7 mouse cellular contexts compared by ENCODE assay signal in the genomic region with DNA sequence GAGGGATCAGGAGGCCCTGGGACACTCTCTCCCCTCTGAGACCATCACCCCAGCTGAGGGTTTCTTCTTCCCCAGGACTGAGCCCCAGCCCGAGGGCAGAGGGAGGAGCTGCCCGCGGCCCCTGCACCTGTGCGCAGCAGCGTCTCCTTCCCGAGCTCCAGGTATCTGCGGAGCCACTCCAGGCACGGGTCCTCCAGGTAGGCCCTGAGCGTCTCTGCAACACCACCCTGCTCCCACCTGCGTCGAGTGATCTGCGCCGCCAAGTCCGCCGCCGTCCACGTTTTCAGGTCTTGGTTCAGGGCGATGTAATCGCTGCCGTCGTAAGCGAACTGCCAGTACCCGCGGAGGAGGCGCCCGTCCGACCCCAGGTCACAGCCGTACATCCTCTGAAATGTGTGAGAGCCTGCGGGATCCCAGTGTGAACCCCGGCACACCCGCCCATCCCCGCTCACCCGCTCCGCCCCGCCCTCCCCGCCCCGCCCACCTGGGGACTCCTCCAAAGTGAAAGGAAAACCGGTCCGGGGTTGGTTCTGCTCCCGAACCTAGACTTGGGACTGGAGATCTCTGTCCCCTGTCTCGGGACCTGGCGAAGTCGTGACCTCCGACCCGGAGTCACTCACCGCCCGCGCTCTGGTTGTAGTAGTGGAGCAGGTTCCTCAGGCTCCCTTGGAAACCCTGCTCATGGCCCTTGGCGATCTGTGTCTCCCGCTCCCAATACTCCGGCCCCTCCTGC. TPM values are rescaled to one million over a fixed set of nuclear protein-coding genes. Genes with fewer than 3 reads are reported as not detected.
A peak's percentile ranks its signal among the peaks of the same experiment; 100 is the strongest.
DNase-seq lines count a peak whose midpoint lies in the region; ATAC-seq and TF ChIP-seq lines count a peak whose summit lies in the region.

No protein-coding gene starts in this region.

- no peak overlapping the region for H3K27ac ChIP-seq in thymus, adult 2 months (ENCODE audit: control insufficient read depth, insufficient read depth, low read length)
- H3K27ac ChIP-seq in heart, embryonic 14.5 days (replicated peaks in 1 of 2; ENCODE audit: control insufficient read depth in 1 of 2, insufficient read depth in 1 of 2, low read depth in 2 of 2, low read length in 2 of 2), result no peak overlapping the region
- no peak overlapping the region for H3K27ac ChIP-seq in liver, embryonic 14.5 days
- no peak overlapping the region for H3K27ac ChIP-seq in neural tube, embryonic 15.5 days (replicated peaks)

- no peak for TF ChIP-seq CTCF in thymus, adult 2 months (IDR thresholded peaks at IDR 0.05; ENCODE audit: borderline replicate concordance, control insufficient read depth, extremely low read depth, insufficient read depth, low read length, poor library complexity)
- TF ChIP-seq CTCF in liver, embryonic 14.5 days (IDR thresholded peaks at IDR 0.05; ENCODE audit: low read depth), result no peak

- H3K4me1 ChIP-seq in thymus, adult 2 months (replicated peaks; ENCODE audit: control insufficient read depth, insufficient read depth, low read length), result peaks cover 30% of the 10 kb centered on the region
- H3K4me1 ChIP-seq in heart, embryonic 14.5 days (ENCODE audit: control insufficient read depth in 2 of 2, insufficient read depth in 2 of 2, low read length in 2 of 2), result no peaks in the 10 kb centered on the region; a peak in 1 of 4 replicates
- H3K4me1 ChIP-seq in liver, embryonic 14.5 days (replicated peaks; ENCODE audit: control insufficient read depth in 2 of 2, insufficient read depth in 2 of 2, low read length in 1 of 2), result no peaks in the 10 kb centered on the region
- H3K4me1 ChIP-seq in neural tube, embryonic 15.5 days, result peaks cover 10% of the 10 kb centered on the region

- H3K4me3 ChIP-seq in thymus, adult 2 months (ENCODE audit: control insufficient read depth, insufficient read depth, low read length), result peak overlapping the region; percentile 71
- peak overlapping the region; percentile 25 to 44 for H3K4me3 ChIP-seq in heart, embryonic 14.5 days (ENCODE audit: control insufficient read depth in 1 of 2, insufficient read depth in 1 of 2, low read depth in 1 of 2, low read length in 2 of 2)
- peak overlapping the region; percentile 36 to 48 for H3K4me3 ChIP-seq in liver, embryonic 14.5 days (ENCODE audit: insufficient read depth in 1 of 2, low read depth in 2 of 2, low read length in 2 of 2)
- peak overlapping the region; percentile 25 for H3K4me3 ChIP-seq in neural tube, embryonic 15.5 days (replicated peaks)

- DNase-seq in thymus, adult 2 months, result peak; percentile 23
- no peak for DNase-seq in thymus, adult 18-20 months
- no peak for DNase-seq in liver, embryonic 14.5 days (ENCODE audit: low read depth in 3 of 3, low spot score in 3 of 3)
- DNase-seq in ovary, adult 18-20 months (ENCODE audit: low spot score), result no peak
- DNase-seq in cerebellum, adult 18-20 months, result no peak

- H3K9me3 ChIP-seq in heart, embryonic 14.5 days (ENCODE audit: control insufficient read depth, low read length), result no peaks in the 10 kb centered on the region
- no peaks in the 10 kb centered on the region for H3K9me3 ChIP-seq in liver, embryonic 14.5 days (ENCODE audit: control insufficient read depth, low read length)
- no peaks in the 10 kb centered on the region for H3K9me3 ChIP-seq in neural tube, embryonic 15.5 days (replicated peaks)

- no peak for TF ChIP-seq EP300 in liver, embryonic 14.5 days (IDR thresholded peaks at IDR 0.05; ENCODE audit: low read depth)

- H3K27me3 ChIP-seq in thymus, adult 2 months (ENCODE audit: control insufficient read depth, insufficient read depth, low read length), result peaks cover 7% of the 10 kb centered on the region
- peaks cover 69% of the 10 kb centered on the region for H3K27me3 ChIP-seq in heart, embryonic 14.5 days (ENCODE audit: control insufficient read depth, insufficient read depth, low read length)
- H3K27me3 ChIP-seq in liver, embryonic 14.5 days (ENCODE audit: control insufficient read depth, insufficient read depth, low read length), result peaks cover 47% of the 10 kb centered on the region
- H3K27me3 ChIP-seq in neural tube, embryonic 15.5 days (replicated peaks), result peaks cover 75% of the 10 kb centered on the region

- no peak for ATAC-seq in heart, embryonic 14.5 days (ENCODE audit: insufficient number of reproducible peaks, insufficient read depth, low FRiP score, low read depth)
- no peak for ATAC-seq in liver, embryonic 14.5 days (ENCODE audit: insufficient read depth)
- no peak for ATAC-seq in neural tube, embryonic 15.5 days (ENCODE audit: low FRiP score)

- WGBS in thymus, adult 2 months, result 3% methylated on average over 51 of the region's 51 CpGs
- 2% methylated on average over 48 of the region's 51 CpGs for WGBS in heart, embryonic 14.5 days
- 2% methylated on average over 51 of the region's 51 CpGs for WGBS in liver, embryonic 14.5 days (ENCODE audit: insufficient replicate concordance)
- under 1% methylated on average over 42 of the region's 51 CpGs for WGBS in neural tube, embryonic 15.5 days

- H3K9ac ChIP-seq in heart, embryonic 14.5 days (ENCODE audit: low read length), result no peak overlapping the region
- no peak overlapping the region for H3K9ac ChIP-seq in liver, embryonic 14.5 days (replicated peaks)
- H3K9ac ChIP-seq in neural tube, embryonic 15.5 days (replicated peaks), result no peak overlapping the region

- no peak for TF ChIP-seq POLR2A in thymus, adult 2 months (IDR thresholded peaks at IDR 0.05; ENCODE audit: control insufficient read depth, extremely low read depth, insufficient read depth, low read length, poor library complexity)

- no peaks in the 10 kb centered on the region for H3K36me3 ChIP-seq in thymus, adult 2 months (ENCODE audit: control insufficient read depth, insufficient read depth, low read length)
- no peaks in the 10 kb centered on the region for H3K36me3 ChIP-seq in heart, embryonic 14.5 days (ENCODE audit: control insufficient read depth, insufficient read depth, low read length)
- H3K36me3 ChIP-seq in liver, embryonic 14.5 days (replicated peaks; ENCODE audit: control insufficient read depth, insufficient read depth, low read depth), result no peaks in the 10 kb centered on the region
- no peaks in the 10 kb centered on the region for H3K36me3 ChIP-seq in neural tube, embryonic 15.5 days

- H3K4me2 ChIP-seq in heart, embryonic 14.5 days (ENCODE audit: low read length), result peak overlapping the region; percentile 67
- peak overlapping the region; percentile 58 for H3K4me2 ChIP-seq in liver, embryonic 14.5 days (ENCODE audit: low read depth)
- peak overlapping the region; percentile 44 for H3K4me2 ChIP-seq in neural tube, embryonic 15.5 days

RNA-seq across cellular contexts. Expression of gene Gm8909, which starts 0.9 kb away (rescaled TPM):
- polyA plus RNA-seq in thymus, adult 2 months (2012; rRNA removed), result 20.1 and 20.8 TPM in 2 replicates
- polyA plus RNA-seq in heart, embryonic 14.5 days (2014; fragmentation: Nextera tagmentation; extraction: Ambion mirVana), result not detected in 2 replicates
- polyA plus RNA-seq in liver, embryonic 14.5 days (2012; rRNA removed), result not detected in 2 replicates
- not detected in 2 replicates for polyA plus RNA-seq in liver, embryonic 14.5 days (2014; fragmentation: Nextera tagmentation; extraction: Ambion mirVana)
- polyA plus RNA-seq in neural tube, embryonic 15.5 days (2015; fragmentation: Nextera tagmentation; extraction: Ambion mirVana), result not detected in 2 replicates

RNA-seq across cellular contexts. Expression of gene H2-T3, which starts 22.6 kb away (rescaled TPM):
- 1.7 and 2.5 TPM in 2 replicates for polyA plus RNA-seq in thymus, adult 2 months (2012; rRNA removed)
- polyA plus RNA-seq in heart, embryonic 14.5 days (2014; fragmentation: Nextera tagmentation; extraction: Ambion mirVana), result not detected in 2 replicates
- polyA plus RNA-seq in liver, embryonic 14.5 days (2012; rRNA removed), result not detected in 2 replicates
- not detected in 2 replicates for polyA plus RNA-seq in liver, embryonic 14.5 days (2014; fragmentation: Nextera tagmentation; extraction: Ambion mirVana)
- polyA plus RNA-seq in neural tube, embryonic 15.5 days (2015; fragmentation: Nextera tagmentation; extraction: Ambion mirVana), result 0.57 TPM in 1 of 2 replicates, not detected in the other

RNA-seq across cellular contexts. Expression of gene Gm7030, which starts 38.2 kb away (rescaled TPM):
- 1.7 and 2.4 TPM in 2 replicates for polyA plus RNA-seq in thymus, adult 2 months (2012; rRNA removed)
- polyA plus RNA-seq in heart, embryonic 14.5 days (2014; fragmentation: Nextera tagmentation; extraction: Ambion mirVana), result not detected in 2 replicates
- not detected in 2 replicates for polyA plus RNA-seq in liver, embryonic 14.5 days (2012; rRNA removed)
- polyA plus RNA-seq in liver, embryonic 14.5 days (2014; fragmentation: Nextera tagmentation; extraction: Ambion mirVana), result not detected in 2 replicates
- not detected in 2 replicates for polyA plus RNA-seq in neural tube, embryonic 15.5 days (2015; fragmentation: Nextera tagmentation; extraction: Ambion mirVana)

RNA-seq across cellular contexts. Expression of gene Gm19684, which starts 46.0 kb away (rescaled TPM):
- polyA plus RNA-seq in thymus, adult 2 months (2012; rRNA removed), result 1.4 and 1.7 TPM in 2 replicates
- polyA plus RNA-seq in heart, embryonic 14.5 days (2014; fragmentation: Nextera tagmentation; extraction: Ambion mirVana), result not detected in 2 replicates
- not detected in 2 replicates for polyA plus RNA-seq in liver, embryonic 14.5 days (2012; rRNA removed)
- polyA plus RNA-seq in liver, embryonic 14.5 days (2014; fragmentation: Nextera tagmentation; extraction: Ambion mirVana), result not detected in 2 replicates
- not detected in 2 replicates for polyA plus RNA-seq in neural tube, embryonic 15.5 days (2015; fragmentation: Nextera tagmentation; extraction: Ambion mirVana)

Comparison
In these comparisons a context has a peak if more than half of its experiments do, and no peak if none do; other contexts are left out.
1. RNA of gene Gm8909, which starts 0.9 kb away (polyA plus RNA-seq): 20.1 to 20.8 TPM in thymus, adult 2 months; not detected in heart, embryonic 14.5 days, not detected in liver, embryonic 14.5 days and not detected in neural tube, embryonic 15.5 days; every median in the first group is over 10 times any median in the second.
2. Peak in every context shown above with its lines, with median percentiles within 50 percentile points of each other: H3K4me3 ChIP-seq and H3K4me2 ChIP-seq.